Mouse (Mus musculus): Measurements from ENCODE around the gene Gm17409.

Gm17409 gene

GRCm38 (mm10) chr2:58484284-58484965 lies 14.5 kb downstream of the Gm17409 start:
- no peak for DNase-seq (ENCODE audit: low spot score)

GRCm38 (mm10) chr2:58485152-58485551 lies 15.2 kb downstream of the Gm17409 start:
- DNase-seq (ENCODE audit: low spot score): no peak

GRCm38 (mm10) chr2:58485683-58486082 lies 15.8 kb downstream of the Gm17409 start:
- DNase-seq (ENCODE audit: low spot score): no peak

- DNase-seq (ENCODE audit: low spot score): no peak
Observed at GRCm38 (mm10) chr2:58486441-58487278, 16.7 kb downstream of the Gm17409 start.

- no peak for DNase-seq (ENCODE audit: low spot score)
Observed at GRCm38 (mm10) chr2:58487279-58487560, 17.3 kb downstream of the Gm17409 start.

- no peak for DNase-seq (ENCODE audit: low spot score)
Observed at GRCm38 (mm10) chr2:58488404-58488803, 18.5 kb downstream of the Gm17409 start.

GRCm38 (mm10) chr2:58489275-58489674 lies 19.4 kb downstream of the Gm17409 start:
- DNase-seq (ENCODE audit: low spot score): no peak

GRCm38 (mm10) chr2:58493685-58494635 lies 24.0 kb downstream of the Gm17409 start:
- no peak for DNase-seq (ENCODE audit: low spot score)

- no peak for DNase-seq (ENCODE audit: low spot score)
Observed at GRCm38 (mm10) chr2:58495271-58495670, 25.4 kb downstream of the Gm17409 start.

- DNase-seq (ENCODE audit: low spot score): no peak
Observed at GRCm38 (mm10) chr2:58496647-58497410, 26.9 kb downstream of the Gm17409 start.

GRCm38 (mm10) chr2:58505306-58506090 lies 35.6 kb downstream of the Gm17409 start:
- DNase-seq (ENCODE audit: low spot score): no peak

- no peak for DNase-seq (ENCODE audit: low spot score)
Observed at GRCm38 (mm10) chr2:58510192-58510591, 40.3 kb downstream of the Gm17409 start.

GRCm38 (mm10) chr2:58513212-58513611 lies 43.3 kb downstream of the Gm17409 start:
- DNase-seq (ENCODE audit: low spot score): no peak

- DNase-seq (ENCODE audit: low spot score): no peak
Observed at GRCm38 (mm10) chr2:58514489-58514888, 44.6 kb downstream of the Gm17409 start.

- DNase-seq (ENCODE audit: low spot score): no peak
Observed at GRCm38 (mm10) chr2:58516000-58516399, 46.1 kb downstream of the Gm17409 start.

GRCm38 (mm10) chr2:58516920-58517319 lies 47.0 kb downstream of the Gm17409 start:
- DNase-seq (ENCODE audit: low spot score): no peak

GRCm38 (mm10) chr2:58518517-58518916 lies 48.6 kb downstream of the Gm17409 start:
- no peak for DNase-seq (ENCODE audit: low spot score)
